Mouse (Mus musculus) liver, postnatal 0 days (tissue): ENCODE measurements at regions not wholly inside any gene's neighbourhood (a gene's known extent, or its start where the extent isn't known, plus 50 kb on each side); places are given as distances from the start of the nearest gene placed in this dataset.

Experiments
- ATAC-seq: fragments of 200-750 bp; cut with Nextera tagmentation; 2 replicates; pipeline ENCODE4 v1.8.0; 2017; ENCODE audit warnings: mild to moderate bottlenecking, moderate library complexity
- DNase-seq: peaks from one replicate; pipeline ENCODE4 v3.0.0-alpha.2; 2016
- H3K27ac ChIP-seq: fragments of 300-500 bp; sonication (generic); 2 replicates; pipeline ENCODE4 v1.5.1; 2014; ENCODE audit warnings: antibody characterized with exemption, moderate library complexity, mild to moderate bottlenecking, low read depth
- H3K27me3 ChIP-seq: fragments of 300-500 bp; sonication (generic); 2 replicates; pipeline ENCODE4 v1.6.1; 2014; ENCODE audit warnings: low read length, control low read depth, mixed read lengths; ENCODE audit not compliant: insufficient read depth
- H3K36me3 ChIP-seq: fragments of 300-500 bp; sonication (generic); replicated peaks from 2 replicates; pipeline ENCODE4 v1.6.1; 2014; ENCODE audit warnings: mild to moderate bottlenecking, control low read depth, low read length, moderate library complexity, mixed read lengths; ENCODE audit not compliant: insufficient read depth
- H3K4me1 ChIP-seq: fragments of 300-500 bp; sonication (generic); 2 replicates; pipeline ENCODE4 v1.6.1; 2014; ENCODE audit warnings: antibody characterized with exemption, mild to moderate bottlenecking, control low read depth; ENCODE audit not compliant: insufficient read depth
- H3K4me2 ChIP-seq: fragments of 300-500 bp; sonication (generic); 2 replicates; pipeline ENCODE4 v1.6.1; 2014; ENCODE audit warnings: low read depth, mild to moderate bottlenecking, low read length, moderate library complexity, mixed read lengths
- H3K4me3 ChIP-seq: fragments of 300-500 bp; sonication (generic); 2 replicates; pipeline ENCODE4 v1.5.1; 2014; ENCODE audit warnings: low read depth, low read length
- H3K9ac ChIP-seq: fragments of 300-500 bp; sonication (generic); replicated peaks from 2 replicates; pipeline ENCODE4 v1.6.1; 2014; ENCODE audit warnings: mild to moderate bottlenecking, moderate library complexity
- H3K9me3 ChIP-seq: fragments of 300-500 bp; sonication (generic); 2 replicates; pipeline ENCODE4 v1.6.1; 2016; ENCODE audit warnings: mild to moderate bottlenecking, control low read depth, low read length, mixed read lengths
- CTCF ChIP-seq: sonication (generic); IDR thresholded peaks from 2 replicates; pipeline ENCODE4 v1.5.1; 2016; ENCODE audit warnings: antibody characterized with exemption, low read depth
- EP300 ChIP-seq: IDR thresholded peaks from 2 replicates; pipeline ENCODE4 v1.6.1; 2016; ENCODE audit warnings: antibody characterized with exemption, low read depth, mild to moderate bottlenecking
- WGBS: fragments of 180-500 bp; shearing (Covaris S2); extraction: QIAGEN DNeasy Blood & Tissue Kit; methylation state at CpG from one replicate; pipeline ENCODE4 v1.1.7; 2014; ENCODE audit not compliant: insufficient replicate concordance; 5-methylcytosine and 5-hydroxymethylcytosine counted together

- no peak overlapping the region for H3K27ac ChIP-seq
- DNase-seq (no peak), ATAC-seq (no peak)
- no peaks in the 10 kb centered on the region for H3K9me3 ChIP-seq
- H3K4me2 ChIP-seq = no peak overlapping the region
- H3K27me3 ChIP-seq = no peaks in the 10 kb centered on the region
- no peak overlapping the region for H3K4me3 ChIP-seq
- WGBS = 50% methylated on average over 5 of the region's 5 CpGs
- H3K4me1 ChIP-seq = peaks cover 23% of the 10 kb centered on the region
- no peak overlapping the region for H3K9ac ChIP-seq
- no peak for TF ChIP-seq CTCF
- TF ChIP-seq EP300 = no peak
- no peaks in the 10 kb centered on the region for H3K36me3 ChIP-seq
Observed at GRCm38 (mm10) chr19:32961525-32961924, 204.2 kb downstream of the Pten start.

- no peak for TF ChIP-seq EP300
- no peak for TF ChIP-seq CTCF
- no peaks in the 10 kb centered on the region for H3K36me3 ChIP-seq
- no peak overlapping the region for H3K4me3 ChIP-seq
- H3K27ac ChIP-seq = no peak overlapping the region
- H3K4me1 ChIP-seq = peaks cover 23% of the 10 kb centered on the region
- 8% methylated on average over 1 of the region's 1 CpGs for WGBS
- H3K4me2 ChIP-seq = no peak overlapping the region
- DNase-seq = no peak
- no peaks in the 10 kb centered on the region for H3K27me3 ChIP-seq
- ATAC-seq = no peak
- H3K9me3 ChIP-seq = no peaks in the 10 kb centered on the region
- H3K9ac ChIP-seq = no peak overlapping the region
Observed at GRCm38 (mm10) chr19:32963983-32964382, 206.7 kb downstream of the Pten start.

GRCm38 (mm10) chr19:32965488-32965887, 208.2 kb downstream of the Pten start:
- Histone ChIP-seq H3K4me2 (no peak overlapping the region), H3K9ac (no peak overlapping the region), H3K9me3 (no peaks in the 10 kb centered on the region), H3K36me3 (no peaks in the 10 kb centered on the region), H3K4me3 (no peak overlapping the region), H3K27me3 (no peaks in the 10 kb centered on the region), H3K27ac (no peak overlapping the region), H3K4me1 (peaks cover 14% of the 10 kb centered on the region)
- 68% methylated on average over 2 of the region's 2 CpGs for WGBS
- ATAC-seq = no peak
- TF ChIP-seq EP300 (no peak), CTCF (no peak)
- DNase-seq = no peak

- Histone ChIP-seq H3K36me3 (no peaks in the 10 kb centered on the region), H3K4me3 (no peak overlapping the region), H3K9me3 (no peaks in the 10 kb centered on the region), H3K27me3 (no peaks in the 10 kb centered on the region), H3K9ac (no peak overlapping the region), H3K27ac (no peak overlapping the region), H3K4me2 (no peak overlapping the region), H3K4me1 (no peaks in the 10 kb centered on the region)
- ATAC-seq (no peak), DNase-seq (no peak)
- WGBS = 79% methylated on average over 7 of the region's 7 CpGs
- TF ChIP-seq EP300 = no peak
- TF ChIP-seq CTCF = no peak
Observed at GRCm38 (mm10) chr19:32969213-32969776, 212.0 kb downstream of the Pten start.

GRCm38 (mm10) chr19:32972116-32972515, 214.8 kb downstream of the Pten start:
- WGBS = 68% methylated on average over 6 of the region's 6 CpGs
- no peak overlapping the region for H3K9ac ChIP-seq
- H3K4me1 ChIP-seq = no peaks in the 10 kb centered on the region
- H3K36me3 ChIP-seq = no peaks in the 10 kb centered on the region
- no peak overlapping the region for H3K27ac ChIP-seq
- DNase-seq (no peak), ATAC-seq (no peak)
- H3K4me2 ChIP-seq = no peak overlapping the region
- no peaks in the 10 kb centered on the region for H3K9me3 ChIP-seq
- TF ChIP-seq EP300 (no peak), CTCF (no peak)
- H3K4me3 ChIP-seq = no peak overlapping the region
- H3K27me3 ChIP-seq = no peaks in the 10 kb centered on the region

GRCm38 (mm10) chr19:32973130-32973529, 215.8 kb downstream of the Pten start:
- no peak for ATAC-seq
- 81% methylated on average over 3 of the region's 3 CpGs for WGBS
- Histone ChIP-seq H3K4me1 (no peaks in the 10 kb centered on the region), H3K27me3 (no peaks in the 10 kb centered on the region), H3K27ac (no peak overlapping the region), H3K36me3 (no peaks in the 10 kb centered on the region), H3K4me3 (no peak overlapping the region), H3K9ac (no peak overlapping the region), H3K9me3 (no peaks in the 10 kb centered on the region), H3K4me2 (no peak overlapping the region)
- TF ChIP-seq EP300 (no peak), CTCF (no peak)
- DNase-seq = no peak

GRCm38 (mm10) chr19:32974778-32975240, 217.5 kb downstream of the Pten start:
- no peak for DNase-seq
- no peaks in the 10 kb centered on the region for H3K36me3 ChIP-seq
- H3K9me3 ChIP-seq = no peaks in the 10 kb centered on the region
- H3K4me2 ChIP-seq = no peak overlapping the region
- no peaks in the 10 kb centered on the region for H3K27me3 ChIP-seq
- no peak overlapping the region for H3K27ac ChIP-seq
- no peak for ATAC-seq
- 71% methylated on average over 4 of the region's 4 CpGs for WGBS
- no peak for TF ChIP-seq CTCF
- TF ChIP-seq EP300 = no peak
- no peaks in the 10 kb centered on the region for H3K4me1 ChIP-seq
- no peak overlapping the region for H3K9ac ChIP-seq
- no peak overlapping the region for H3K4me3 ChIP-seq
